Mouse (Mus musculus): ENCODE results near the gene Sgsm1.
"Not testable (repeated sequence)": the region's sequence is repeated elsewhere in the genome, so short reads cannot be mapped to it uniquely, and the experiment has no call there.

The Sgsm1 gene

DNA sequence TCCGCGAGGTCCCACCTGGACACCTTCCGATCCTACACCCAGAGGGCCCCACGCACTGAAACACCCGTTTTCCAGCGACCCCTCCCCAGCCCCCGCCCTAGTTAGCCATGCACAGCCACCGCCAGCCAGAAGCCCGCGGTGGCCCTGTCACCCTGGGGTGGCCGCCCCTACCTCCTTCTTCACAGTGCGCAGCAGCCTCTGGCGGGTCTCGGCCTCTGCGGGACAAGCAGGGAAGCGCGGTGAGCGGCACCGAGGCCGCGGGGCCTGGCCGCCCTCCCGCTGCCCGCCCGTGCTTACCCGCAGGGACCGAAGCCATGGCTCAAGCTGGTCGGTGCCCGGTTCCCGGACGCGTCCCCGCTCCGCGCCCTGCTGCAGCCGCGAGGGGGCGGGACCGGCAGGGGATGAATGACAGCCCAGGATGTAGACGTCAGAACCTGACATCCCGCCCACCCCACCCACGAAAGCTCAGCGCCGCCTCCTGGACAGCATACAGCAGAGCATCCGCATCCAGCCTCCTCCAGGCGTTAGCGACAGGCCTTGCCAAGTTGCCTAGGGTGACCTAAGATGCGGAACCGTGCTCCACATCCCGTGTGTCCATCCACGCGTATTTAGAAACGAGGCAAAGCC lies at the start of gene Sgsm1:
TSS of gene Sgsm1 (minus strand) at position 410 of the 627 bp plus-strand sequence.
- peak; percentile 73 to 80 for DNase-seq (ENCODE audit: low spot score in 2 of 2)

DNA sequence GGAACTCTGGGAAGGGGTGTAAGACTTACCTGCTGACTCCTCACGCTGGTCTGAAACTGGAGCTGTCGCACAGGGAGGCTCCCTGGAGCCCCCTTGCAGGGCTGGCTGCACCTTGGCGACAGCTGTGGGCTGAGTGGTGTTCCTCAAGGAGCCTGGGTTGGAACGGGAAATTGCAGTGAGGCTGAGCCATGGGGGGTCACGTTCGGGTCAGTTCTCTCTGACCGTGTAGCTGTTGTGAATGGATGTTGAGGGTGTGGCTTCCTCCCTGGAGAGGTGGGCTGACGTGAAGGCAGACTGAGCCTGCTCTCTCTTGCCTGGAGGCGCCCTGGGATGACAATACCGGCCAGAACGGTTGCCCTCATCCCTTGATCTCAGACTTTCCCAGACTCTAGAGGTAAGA lies 48.2 kb upstream of the Sgsm1 start:
- DNase-seq (ENCODE audit: low spot score in 2 of 2), result no peak

DNA sequence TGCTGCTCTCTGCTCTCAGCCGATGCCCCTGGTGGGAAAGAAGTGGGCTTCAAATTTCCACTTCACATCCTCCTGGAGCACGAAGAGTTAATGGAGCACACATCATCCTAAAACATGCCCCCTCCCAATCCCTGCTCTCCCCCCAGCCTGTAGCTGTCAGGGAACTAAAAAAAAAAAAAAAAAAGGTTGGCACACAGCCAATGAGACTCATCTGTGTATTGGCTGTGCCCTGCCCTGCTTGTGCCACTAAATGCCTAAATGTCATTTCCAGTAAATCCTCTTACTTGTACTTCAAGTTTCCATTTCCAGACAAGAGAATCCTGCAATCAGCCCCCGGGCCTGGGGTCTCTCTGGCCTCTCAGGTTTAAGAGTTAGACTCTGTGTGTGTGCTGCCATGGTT lies 47.1 kb upstream of the Sgsm1 start:
- no peak for DNase-seq (ENCODE audit: low spot score in 2 of 2)

DNA sequence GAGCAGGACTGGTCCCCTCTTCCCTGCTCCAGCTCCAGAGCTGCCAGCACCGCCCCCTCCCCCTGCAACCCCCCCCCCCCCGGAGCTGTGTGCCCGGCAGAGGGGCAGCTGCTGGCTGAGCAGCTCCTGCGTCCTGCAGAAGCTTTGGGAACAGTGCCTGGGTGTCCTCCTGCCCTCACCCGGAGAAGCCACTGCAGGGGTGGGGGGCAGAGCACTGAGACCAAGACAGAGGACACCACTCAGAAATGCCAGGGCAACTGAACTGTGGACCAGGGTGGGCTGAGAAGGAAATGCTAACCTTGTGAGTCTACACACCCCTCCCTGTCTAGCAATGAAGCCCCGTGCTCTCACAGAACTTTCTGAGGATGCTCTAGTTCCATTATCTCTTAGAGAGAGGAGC lies 46.6 kb upstream of the Sgsm1 start, which contains the start of gene Aym1:
TSS of gene Aym1 (plus strand) at position 109 of the 400 bp plus-strand sequence.
- no peak for DNase-seq (ENCODE audit: low spot score in 2 of 2)

DNA sequence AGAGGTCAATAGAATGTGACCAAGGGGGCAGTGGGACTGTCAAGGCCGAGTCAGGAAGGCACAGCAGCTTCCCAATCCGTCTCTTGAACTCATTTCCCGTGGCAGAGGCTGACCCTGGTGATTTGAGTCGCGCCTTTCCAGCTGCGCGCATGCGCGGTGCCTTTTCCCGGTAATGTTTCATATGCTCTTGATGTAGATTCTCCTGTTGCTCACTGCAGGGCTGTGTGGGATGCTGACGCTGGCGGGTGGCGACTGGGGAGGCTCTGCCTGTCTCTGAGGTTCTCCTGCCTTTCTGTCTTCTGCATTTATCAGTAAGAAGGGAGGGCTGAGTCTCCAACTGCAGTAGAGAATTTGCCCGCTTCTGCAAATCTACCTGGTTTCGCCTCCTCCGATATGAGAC lies 43.7 kb upstream of the Sgsm1 start:
- DNase-seq (ENCODE audit: low spot score in 2 of 2), result peak; percentile 64 to 71

DNA sequence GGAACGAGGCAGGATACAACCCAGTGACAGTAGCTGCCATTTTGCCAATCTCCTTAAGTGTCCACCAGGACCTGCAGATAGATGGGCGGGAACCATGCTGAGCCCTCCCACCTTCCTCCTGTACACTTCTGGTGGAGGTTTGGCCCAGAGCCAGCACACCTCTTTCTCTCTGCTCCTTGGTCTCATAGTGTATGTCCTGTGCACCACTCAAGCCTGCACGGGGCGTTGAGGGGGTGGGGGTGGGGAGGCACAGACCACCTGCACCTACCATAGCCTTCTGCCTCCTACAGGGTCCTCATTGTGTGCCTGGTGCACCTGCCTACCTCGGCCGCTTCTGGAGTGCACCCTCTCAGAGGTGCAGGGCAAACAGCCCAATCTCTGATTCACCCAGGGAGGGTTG lies 42.0 kb upstream of the Sgsm1 start:
- DNase-seq (ENCODE audit: low spot score in 2 of 2), result no peak

DNA sequence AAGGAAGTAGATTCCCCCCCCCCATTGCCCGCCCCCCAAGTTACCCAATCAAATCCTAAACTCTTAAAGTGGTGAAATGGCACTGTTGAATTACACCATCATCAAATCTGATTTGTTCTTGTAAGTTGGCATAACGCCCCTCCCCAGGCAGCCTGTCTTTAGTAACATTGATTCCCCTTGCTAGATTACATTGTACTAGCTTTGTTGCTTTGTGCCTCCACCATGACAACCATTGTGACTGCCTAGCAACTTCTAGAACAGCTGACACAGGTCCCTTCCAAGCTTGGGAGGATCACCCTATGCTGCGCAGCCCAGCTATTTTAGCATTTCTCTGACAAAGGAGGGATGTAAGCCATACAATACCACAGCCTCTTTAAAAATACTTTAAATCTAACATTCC lies 41.2 kb upstream of the Sgsm1 start:
- no peak for DNase-seq (ENCODE audit: low spot score in 2 of 2)

DNA sequence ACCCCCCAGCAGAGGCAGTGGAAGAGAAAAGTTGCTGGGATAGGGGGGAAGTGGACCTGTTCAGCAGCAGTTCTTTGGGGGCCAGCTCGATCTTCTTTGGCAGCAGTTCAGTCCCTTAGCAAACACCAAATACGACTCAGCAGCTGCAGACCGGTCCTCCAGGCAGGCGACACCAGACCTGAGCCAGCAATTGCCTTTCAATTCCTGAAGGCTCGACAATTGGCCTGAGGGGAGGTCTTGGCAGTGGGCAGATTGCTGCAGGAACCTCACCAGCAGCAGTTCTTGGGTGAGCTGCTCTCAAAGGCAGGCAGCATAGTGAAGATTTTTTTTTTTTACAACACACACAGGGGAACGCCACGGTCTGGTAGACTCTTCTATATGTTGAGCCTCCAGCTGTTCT lies 39.2 kb upstream of the Sgsm1 start:
- DNase-seq (ENCODE audit: low spot score in 2 of 2), result no peak

DNA sequence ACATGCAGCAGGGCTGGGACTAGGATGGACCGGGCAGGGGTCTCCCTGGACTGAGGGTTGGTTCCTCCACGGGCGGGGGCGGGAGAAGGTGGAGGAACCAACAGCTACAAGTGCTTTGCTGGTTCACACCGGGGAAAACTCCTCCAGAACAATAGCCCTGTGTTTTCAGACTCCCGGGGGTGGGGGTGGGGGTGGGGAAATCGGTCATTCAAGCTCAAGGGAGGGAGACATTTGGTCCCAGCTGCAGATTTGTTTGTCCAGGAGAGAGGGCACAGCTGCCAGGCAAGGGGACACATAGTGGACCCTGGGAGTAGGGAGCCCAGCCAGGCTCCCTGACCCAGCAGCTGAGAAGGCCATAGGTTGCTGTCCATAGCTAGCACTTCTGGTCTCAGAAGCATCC lies 38.6 kb upstream of the Sgsm1 start:
- DNase-seq (ENCODE audit: low spot score in 2 of 2), result no peak

DNA sequence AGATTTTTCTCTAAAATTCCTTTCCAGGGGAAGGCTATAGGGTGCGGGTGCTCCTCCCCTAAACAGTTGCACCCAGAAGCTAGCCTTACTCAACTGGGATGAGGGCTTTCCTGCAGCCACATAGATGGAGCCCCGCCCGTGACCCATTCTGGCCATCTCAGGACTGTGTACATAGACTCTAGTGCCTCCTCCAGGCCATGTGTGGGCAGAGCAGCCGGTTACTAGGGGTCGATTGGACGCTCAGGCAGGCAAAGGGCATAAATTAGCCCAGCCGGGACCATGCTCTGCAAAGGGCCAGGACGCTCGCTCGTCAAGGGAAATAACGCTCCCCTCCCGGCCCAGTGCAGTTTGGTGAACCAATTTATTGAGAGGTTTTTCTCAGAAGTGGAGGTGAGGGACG lies 38.0 kb upstream of the Sgsm1 start:
- no peak for DNase-seq (ENCODE audit: low spot score in 2 of 2)

DNA sequence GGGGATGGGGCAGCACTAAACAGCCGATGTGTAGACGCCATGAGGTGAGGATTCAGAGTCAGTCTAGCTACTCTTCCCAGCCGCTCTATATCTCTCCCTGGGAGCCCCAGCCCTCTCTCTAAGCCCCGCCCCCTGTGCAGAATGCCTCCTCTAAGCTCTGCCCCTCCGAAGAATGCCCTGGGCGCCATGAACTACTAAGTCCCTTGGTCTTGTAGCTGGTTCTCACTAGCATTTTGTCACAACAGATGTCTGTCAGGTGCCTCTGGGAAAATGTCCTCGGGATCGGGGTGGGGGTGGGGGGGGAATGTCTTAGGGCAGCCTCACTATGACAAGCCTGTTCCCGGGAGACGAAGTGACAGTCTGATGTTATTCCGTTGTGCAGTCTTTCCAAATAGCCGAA lies 37.0 kb upstream of the Sgsm1 start:
- DNase-seq (ENCODE audit: low spot score in 2 of 2), result no peak

DNA sequence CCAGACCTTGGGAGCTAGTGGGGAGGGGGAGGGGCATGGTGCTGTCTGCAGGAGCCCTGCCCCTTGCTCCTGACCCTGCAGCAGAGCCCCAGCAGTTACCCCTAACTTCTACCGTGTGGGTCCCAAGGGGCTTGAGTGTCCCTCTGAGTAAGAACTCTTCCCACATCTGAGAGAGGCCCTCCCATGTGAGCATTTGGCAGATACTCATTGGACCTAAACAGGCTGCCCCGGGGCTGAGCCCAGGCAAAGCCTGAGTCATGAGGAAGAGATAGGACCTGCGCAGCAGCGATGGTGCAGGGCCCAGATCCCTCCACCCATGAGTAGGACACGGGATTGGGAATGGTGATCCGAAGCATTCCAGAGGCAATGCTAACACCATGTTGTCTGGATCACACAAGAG lies 36.1 kb upstream of the Sgsm1 start:
- DNase-seq (ENCODE audit: low spot score in 2 of 2), result not testable (repeated sequence)

DNA sequence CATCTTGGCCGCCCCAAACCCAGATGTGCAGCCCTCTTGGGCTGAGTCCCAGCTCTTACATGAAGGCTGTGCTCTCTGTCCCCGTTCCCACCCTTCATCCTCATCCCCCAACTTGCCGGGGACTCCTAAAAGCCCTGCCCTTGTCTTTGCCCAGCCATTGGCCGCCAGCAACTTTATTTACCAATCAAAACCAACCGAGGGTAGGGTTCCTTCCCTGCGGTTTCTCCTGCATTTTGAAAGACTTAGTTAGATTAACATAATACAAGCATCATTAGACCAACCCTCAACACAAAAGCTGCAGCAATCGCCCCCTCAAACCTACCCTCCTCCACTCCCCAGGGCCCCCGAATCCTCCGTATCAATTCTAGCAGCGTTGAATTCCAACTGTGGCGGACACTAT lies 35.2 kb upstream of the Sgsm1 start:
- no peak for DNase-seq (ENCODE audit: low spot score in 2 of 2)

DNA sequence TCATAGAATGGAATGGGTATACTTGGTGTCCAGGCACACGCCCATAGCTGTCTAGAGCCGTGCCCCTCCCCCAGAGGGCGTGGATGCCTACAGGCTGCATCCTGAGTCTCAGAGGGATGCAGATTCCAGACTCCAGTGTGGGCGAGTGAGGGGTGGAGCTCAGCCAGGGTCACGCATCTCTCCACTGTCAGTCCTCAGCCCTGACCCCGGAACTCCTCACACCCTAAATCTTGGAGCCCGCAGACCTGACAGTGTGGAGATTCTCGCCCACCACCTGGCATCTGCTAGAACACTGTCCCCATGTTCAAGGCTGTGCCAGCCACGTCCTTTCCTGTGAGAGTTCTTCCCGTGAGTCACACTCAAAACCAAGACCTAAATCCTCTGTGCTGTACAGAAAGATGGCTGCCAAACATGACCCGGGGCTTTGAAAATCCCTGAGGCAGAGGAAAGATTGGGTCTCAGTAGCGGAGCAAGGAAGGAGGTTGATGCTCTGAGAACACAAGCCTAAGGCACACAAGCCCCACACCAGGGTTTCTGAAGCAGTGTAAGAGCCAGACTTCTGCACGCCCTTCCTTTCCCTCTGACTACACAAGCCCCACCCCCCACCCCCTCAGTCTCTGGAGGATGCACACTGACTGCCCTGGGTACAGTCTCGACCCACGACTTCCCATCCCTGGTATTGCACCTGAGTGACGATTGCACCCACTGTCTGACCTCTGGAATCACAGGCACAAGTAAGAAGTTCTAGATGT lies 34.2 kb upstream of the Sgsm1 start:
- peak; percentile 26 to 43 for DNase-seq (ENCODE audit: low spot score in 2 of 2)

DNA sequence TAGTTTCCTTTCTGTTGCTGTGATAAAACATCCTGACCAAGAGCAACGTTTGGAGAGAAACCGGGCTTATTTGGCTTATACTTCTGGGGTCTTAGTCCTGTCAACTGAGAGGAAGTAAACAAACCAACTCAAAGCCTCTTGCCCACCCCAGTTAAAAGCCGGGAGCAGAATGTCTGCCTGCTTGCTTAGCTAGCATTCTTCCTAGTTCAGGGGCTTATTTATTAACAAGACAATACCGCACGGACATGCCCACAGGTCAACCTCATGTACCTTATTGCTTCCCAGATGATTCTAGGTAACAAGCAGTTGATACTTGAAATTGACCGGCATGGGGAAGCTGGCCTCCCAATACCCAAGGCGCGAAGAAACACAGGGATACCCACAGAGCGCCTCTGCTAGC lies 25.7 kb upstream of the Sgsm1 start:
- DNase-seq (ENCODE audit: low spot score in 2 of 2), result no peak

DNA sequence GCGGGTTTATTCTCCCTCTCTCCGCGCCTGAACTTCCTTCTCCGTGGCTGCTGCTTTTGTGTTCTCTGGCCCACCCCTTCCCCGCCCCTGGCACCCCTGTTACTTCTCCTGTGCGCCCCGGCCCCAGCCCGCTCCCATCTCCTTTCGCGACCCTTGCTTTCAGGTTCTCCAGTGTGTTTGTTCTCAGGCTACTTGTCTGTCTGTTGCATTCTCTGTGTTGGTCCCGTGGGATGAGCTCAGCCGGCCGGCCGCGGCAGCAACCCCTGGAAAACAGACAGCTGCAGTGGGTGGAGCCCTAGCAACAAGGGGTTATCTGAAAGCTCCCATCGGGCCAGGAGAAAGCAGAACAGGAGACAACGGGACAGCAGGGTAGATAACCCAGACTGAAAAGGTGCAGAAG lies 25.1 kb upstream of the Sgsm1 start:
- DNase-seq (ENCODE audit: low spot score in 2 of 2), result no peak

DNA sequence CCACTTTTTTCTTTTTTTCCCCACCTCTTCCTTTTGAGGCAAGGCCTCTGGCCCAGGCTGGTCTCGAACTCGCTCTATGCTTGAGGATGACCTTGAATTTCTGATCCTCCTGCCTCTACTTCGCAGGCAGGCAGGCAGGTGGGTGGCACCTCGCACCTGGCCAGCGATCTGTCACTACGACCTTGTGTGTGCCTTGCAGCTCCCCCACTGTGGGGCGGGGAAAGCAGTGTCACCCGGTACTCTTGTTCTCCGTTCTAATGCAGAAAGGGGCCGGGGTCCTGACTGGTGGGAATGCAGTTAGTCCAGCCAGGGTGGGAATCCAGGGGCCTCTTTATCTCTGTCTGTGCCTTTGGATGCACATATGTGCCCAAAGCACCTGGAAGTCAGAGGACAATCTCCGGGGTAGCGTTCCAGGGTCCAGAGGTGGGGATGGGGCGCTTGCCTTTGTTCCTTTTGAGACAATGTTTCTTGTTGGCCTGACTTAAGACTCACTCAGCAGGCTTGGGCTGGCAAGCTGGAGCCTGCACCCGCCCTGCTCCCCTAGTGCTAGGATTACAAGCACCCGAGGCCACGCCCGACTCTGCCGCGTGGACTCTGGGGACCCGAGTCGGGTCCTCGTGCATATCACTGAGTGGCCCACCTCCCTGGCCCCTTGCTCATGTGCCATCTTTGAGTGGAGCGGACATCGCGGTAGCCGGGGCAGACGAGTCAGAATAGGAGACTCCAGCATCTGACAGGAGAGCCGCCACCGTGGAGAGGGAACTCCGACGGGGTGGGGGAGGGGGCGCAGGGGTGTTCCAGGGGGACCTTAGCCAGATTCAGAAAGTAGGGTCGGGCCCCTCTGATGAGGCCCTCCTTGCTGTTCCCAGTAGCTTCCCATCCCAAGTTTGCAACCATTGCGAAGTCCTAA lies 24.3 kb upstream of the Sgsm1 start:
- no peak for DNase-seq (ENCODE audit: low spot score in 2 of 2)

DNA sequence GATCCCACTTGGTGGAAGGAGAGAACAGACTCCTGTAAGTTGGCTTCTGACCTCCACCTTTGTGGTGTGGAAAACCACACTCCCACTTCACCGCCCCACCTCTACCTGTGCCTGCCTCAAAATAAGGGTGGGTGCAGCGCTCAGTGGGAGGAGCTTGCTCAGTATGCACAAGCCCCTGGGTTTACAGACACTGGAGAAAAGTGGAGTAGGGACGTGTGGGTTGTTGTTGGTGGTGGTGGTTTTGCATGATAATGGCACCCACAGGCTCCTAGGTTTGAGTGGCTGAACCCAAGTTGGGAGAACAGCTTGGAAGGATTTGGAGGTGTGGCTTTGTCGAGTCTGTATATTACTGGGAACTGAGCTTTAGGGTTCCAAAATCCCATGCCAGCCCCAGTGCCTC lies 22.3 kb upstream of the Sgsm1 start:
- DNase-seq (ENCODE audit: low spot score in 2 of 2), result no peak

DNA sequence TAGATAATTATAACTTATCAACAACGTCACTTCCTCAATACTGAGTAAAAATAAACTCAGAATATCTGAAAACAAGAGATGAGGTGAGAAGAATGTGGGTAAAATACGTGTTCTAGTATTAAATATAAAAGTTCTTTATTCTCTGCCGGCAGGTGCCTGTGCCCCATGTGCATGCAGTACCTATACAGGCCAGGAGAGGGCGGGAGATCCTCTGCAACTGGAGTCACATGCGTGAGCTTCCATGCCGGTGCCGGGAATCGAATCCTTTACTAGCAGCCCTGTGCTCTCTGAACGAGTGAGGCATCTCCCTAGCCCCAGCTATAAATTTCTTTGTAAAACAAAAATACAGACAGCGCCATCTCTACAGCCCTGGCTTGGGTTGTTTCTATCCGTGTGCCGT lies 21.7 kb upstream of the Sgsm1 start:
- DNase-seq (ENCODE audit: low spot score in 2 of 2), result no peak

DNA sequence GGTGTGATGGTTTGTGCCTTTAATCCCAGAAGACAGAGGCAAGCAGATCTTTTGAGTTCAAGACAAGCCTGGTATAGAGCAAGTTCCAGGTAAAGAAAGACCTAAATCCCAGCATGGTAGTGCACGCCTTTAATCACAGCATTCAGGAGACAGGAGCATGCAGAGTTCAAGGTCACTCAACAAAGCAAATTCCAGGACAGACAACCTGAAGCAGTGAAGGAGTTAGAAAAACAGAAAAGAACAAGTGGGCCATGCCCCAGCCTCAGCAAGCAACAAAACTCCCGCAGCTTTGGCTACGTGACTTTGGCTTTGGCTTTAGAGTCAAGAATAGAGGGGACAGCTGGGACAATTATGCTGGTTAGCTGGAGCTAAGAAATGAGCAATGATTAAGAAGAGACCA lies 19.6 kb upstream of the Sgsm1 start:
- DNase-seq (ENCODE audit: low spot score in 2 of 2), result no peak

DNA sequence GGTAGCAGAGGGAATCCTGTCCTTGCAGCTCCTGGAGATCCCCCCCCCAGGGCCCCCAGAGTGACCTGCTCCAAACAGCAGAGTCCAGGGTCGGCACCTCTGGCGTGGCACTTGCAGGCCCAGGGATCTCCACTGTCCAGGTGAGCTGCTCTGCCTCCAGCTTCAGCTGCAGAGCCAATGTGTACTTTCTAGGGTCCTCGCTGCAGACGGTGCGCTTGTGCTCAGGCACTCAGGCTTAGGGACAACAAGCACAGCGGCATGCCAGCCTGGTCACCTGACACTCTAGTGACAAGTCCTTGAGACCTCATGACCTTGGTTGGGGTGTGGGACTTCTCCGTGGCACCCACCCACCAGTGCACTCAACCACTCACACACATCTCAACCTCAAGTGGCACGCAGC lies 18.9 kb upstream of the Sgsm1 start:
- no peak for DNase-seq (ENCODE audit: low spot score in 2 of 2)

DNA sequence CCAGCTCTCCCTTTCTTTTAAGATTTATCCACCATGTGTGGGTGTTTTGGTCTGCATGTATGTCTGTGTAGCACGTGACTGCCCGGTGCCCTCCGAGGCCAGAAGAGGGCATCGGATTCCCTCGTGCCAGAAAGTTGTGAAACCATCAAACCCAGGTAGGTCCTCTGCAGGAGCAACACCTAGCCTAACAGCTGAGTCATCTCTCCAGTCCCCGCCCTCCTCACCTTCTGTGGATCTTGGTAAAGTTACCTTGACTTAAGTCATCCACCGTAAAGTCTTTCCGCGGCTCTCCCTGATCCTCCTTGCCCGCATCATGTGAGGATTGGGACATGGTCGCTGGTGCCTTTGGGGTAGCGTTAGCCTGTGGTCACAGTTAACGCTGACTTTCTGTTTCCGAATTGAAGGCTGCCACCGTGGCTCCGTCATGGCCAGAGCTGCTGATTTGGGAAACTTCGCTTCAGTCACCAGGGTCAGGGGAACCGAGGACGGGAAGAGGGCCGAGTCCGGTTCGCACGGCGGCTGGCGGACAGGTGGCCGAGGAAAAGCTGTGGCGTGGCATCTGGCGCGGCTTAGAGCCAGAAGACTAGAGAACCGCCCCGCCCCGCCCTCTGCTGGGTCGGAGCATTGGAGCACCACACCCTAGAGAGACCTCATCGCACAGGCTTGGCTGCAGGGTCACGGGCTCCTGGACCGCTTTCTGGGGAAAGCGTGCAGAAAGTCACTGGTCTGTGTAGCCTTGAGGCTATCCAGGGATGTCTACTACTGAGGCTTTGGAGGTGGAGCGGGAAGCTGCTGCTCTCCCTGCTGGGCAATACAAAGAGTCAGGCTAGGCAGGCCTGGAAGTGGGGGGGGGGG lies 13.4 kb upstream of the Sgsm1 start:
- DNase-seq (ENCODE audit: low spot score in 2 of 2), result no peak

Data from right cerebral cortex, postnatal 36 days (tissue).